Mouse (Mus musculus): ENCODE measurements around the gene Parp12.

Gene Parp12

DNA sequence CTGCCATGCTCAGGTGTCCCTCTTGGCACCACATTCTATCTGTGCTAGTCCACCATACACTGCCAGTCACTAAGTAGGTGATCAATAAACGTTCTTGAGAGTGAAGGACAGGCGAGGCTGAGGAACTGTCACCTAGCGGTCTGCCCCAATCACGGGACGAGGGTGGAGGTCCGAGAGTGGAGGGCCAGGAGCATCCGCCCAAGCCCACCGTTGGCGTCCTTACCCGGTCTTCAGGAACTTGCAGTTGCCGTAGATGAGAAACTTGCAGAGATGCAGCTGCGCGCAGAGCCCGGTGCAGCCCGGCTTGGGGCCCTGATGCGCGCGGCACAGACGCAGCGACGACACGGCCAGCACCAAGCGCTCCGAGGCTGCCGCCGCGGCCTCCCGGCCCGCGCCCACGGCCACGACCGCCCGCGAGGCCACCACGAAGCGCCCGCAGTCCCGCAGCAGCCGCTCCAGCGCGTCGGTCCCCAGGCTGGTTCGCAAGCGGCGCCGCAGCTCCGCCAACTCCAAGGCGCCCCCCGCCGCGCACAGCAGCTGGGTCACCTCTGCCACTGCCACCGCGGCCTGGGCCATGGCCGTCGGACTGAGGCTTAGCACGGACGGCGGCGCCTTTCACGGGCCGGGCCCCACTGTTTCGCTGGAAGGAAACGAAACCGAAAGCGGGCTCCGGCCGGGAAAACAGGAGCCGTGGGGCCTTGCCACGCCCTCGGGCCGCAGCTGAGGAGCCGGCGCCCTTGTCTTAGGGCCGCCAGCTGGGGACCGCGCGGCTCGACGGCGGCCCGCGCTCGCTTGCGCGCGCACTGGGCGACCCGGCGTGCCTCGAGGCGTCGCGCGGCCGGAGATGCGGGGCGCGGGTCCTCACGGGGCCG, at the start of gene Parp12:
Gene Parp12, minus strand, starts transcription at position 766 of the 872 bp plus-strand sequence.
- peak; percentile 37 to 50 for DNase-seq (ENCODE audit: low read depth in 2 of 2, low spot score in 2 of 2)

GRCm38 (mm10) chr6:39164891-39165290, 46.7 kb upstream of the Parp12 start:
- no peak for DNase-seq (ENCODE audit: low read depth in 2 of 2, low spot score in 2 of 2)

- DNase-seq (ENCODE audit: low read depth in 2 of 2, low spot score in 2 of 2) = no peak
These were observed 43.8 kb upstream of the Parp12 start for GRCm38 (mm10) chr6:39161975-39162374.

- no peak for DNase-seq (ENCODE audit: low read depth in 2 of 2, low spot score in 2 of 2)
These were observed 27.9 kb upstream of the Parp12 start for GRCm38 (mm10) chr6:39146041-39146440.

DNA sequence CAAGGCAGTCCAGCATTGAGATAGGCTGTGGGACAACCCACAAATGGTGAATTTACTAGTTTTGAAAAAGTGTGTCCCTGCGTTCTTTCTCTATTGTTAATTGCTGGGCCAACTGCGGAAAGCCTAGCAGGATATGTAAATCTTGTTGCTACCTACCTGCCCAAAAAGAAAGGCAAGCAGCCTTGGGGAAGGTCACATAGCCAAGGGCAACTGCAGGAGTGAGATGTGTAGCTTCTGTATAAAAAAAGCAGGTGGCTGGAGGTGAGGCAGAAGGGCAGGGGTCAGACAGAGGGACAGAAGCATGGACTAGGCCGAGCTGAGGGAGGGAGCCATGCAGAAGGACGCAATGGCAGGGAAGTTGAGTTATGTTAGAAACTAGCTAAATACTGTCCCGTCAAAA, 14.4 kb upstream of the Parp12 start:
- DNase-seq (ENCODE audit: low read depth in 2 of 2, low spot score in 2 of 2) = no peak

DNA sequence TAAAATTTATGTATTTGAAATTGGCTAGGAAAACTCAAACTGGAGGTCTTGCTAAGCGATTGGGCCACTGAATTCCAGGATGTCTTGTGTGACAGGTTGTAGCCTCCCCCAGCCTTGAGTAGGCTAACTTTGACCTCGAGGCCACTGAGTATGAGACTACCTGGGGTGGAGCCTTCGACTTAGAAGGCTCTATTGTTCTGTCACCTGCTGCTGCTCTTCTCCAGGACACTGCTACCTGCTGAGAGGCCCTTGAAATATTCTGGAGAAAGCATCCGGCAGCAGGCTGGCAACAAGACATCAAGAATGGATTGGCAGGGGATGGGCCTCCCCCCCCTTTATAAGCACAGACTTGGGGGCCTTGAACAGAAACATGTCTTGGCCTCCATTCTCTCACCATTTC, 13.3 kb upstream of the Parp12 start:
- DNase-seq (ENCODE audit: low read depth in 2 of 2, low spot score in 2 of 2) = no peak

DNA sequence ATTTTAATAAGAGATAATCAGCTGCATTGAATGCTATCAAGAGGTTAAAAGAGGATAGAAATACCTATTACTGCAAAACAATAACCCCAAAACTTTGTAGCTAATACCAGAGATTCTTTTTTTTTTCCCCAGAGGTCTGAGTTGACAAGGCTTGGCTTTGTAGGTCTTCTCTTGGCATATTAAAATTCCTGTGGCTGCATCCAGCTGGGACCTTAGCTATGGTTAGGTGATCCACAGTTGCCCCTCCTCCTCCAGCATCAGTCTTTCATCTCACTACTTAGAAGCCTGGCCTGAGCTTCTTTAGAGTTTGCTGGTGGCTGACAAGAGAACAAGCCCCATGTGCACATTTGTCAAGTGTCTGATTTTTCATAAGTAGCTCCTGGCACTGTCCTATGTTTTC, 6.6 kb upstream of the Parp12 start:
- DNase-seq (ENCODE audit: low read depth in 2 of 2, low spot score in 2 of 2) = no peak

GRCm38 (mm10) chr6:39120685-39121084, 2.5 kb upstream of the Parp12 start:
- no peak for DNase-seq (ENCODE audit: low read depth in 2 of 2, low spot score in 2 of 2)

GRCm38 (mm10) chr6:39118456-39118881, 320 bp upstream of the Parp12 start:
- peak in 1 of 2 experiments; percentile 8 for DNase-seq (ENCODE audit: low read depth in 2 of 2, low spot score in 2 of 2)

- DNase-seq (ENCODE audit: low read depth in 2 of 2, low spot score in 2 of 2) = no peak
These were observed 2.7 kb downstream of the Parp12 start for GRCm38 (mm10) chr6:39115438-39115837.

DNA sequence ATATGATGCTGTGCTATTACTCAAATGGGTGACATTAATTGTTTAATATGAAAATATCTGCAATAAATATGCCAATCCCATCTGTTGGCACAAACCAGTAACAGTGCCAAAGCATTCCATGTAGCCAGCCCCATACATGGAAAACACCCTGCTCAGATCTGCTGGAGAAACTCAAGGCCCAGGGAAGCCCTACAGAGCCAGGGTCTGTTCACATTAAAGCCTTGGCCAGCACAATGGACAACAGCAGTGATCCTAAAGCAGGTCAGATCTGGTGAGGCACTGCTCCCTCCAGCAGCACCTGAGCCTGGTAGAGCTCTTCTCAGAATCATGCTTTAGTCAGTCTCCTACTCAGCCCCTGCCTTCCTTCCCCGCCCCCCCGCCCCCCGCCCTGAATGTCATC, 5.0 kb downstream of the Parp12 start:
- DNase-seq (ENCODE audit: low read depth in 2 of 2, low spot score in 2 of 2) = no peak

- DNase-seq (ENCODE audit: low read depth in 2 of 2, low spot score in 2 of 2) = no peak
These were observed 5.4 kb downstream of the Parp12 start for GRCm38 (mm10) chr6:39112701-39113100.

GRCm38 (mm10) chr6:39106812-39107211, 11.3 kb downstream of the Parp12 start:
- no peak for DNase-seq (ENCODE audit: low read depth in 2 of 2, low spot score in 2 of 2)

DNA sequence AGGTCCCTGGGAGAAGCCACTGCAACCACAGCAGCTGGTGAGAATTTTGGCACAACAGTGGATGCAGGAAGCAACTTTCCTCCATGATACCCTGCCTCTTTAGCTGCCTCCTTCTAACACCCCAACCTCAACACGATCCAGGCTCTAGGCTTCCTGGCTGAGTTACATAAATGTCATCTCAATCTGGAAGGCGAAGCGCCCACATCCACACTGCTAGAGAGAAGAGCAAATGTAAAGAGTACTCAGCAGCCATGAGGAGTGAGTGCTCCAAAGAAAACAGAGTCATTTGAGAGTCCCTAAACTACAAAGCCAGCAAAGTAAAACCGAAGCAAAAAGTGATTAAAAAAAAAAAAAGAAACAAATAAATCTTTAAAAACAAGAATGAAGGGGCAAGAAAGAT, 13.5 kb downstream of the Parp12 start:
- DNase-seq (ENCODE audit: low read depth in 2 of 2, low spot score in 2 of 2) = no peak

DNA sequence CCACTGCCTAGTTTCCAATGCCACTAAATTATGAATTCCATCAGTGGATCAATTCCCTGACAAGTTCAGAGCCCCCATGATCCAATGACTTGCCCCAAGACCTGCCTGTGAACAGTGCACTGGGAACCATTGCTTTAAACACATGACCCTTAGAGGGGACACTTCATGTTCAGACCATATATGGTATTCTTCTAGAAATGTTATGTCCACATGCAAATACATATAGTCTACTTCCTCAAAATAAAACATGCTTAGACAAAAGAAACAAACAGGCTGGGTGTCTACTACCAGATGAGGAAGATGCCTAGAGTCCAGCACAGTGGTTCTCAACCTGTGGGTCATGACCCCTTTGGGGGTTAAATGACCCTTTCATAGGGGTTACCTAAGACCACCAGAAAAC, 41.7 kb downstream of the Parp12 start:
- no peak for DNase-seq (ENCODE audit: low read depth in 2 of 2, low spot score in 2 of 2)

GRCm38 (mm10) chr6:39074186-39074585, 44.0 kb downstream of the Parp12 start:
- no peak for DNase-seq (ENCODE audit: low read depth in 2 of 2, low spot score in 2 of 2)

- DNase-seq (ENCODE audit: low read depth in 2 of 2, low spot score in 2 of 2) = no peak
These were observed 45.5 kb downstream of the Parp12 start for GRCm38 (mm10) chr6:39072664-39073063.

- peak; percentile 8 to 26 for DNase-seq (ENCODE audit: low read depth in 2 of 2, low spot score in 2 of 2)
These were observed 51.1 kb downstream of the Parp12 start for GRCm38 (mm10) chr6:39066935-39067578.

GRCm38 (mm10) chr6:39063541-39063940, 54.6 kb downstream of the Parp12 start:
- no peak for DNase-seq (ENCODE audit: low read depth in 2 of 2, low spot score in 2 of 2)

- no peak for DNase-seq (ENCODE audit: low read depth in 2 of 2, low spot score in 2 of 2)
These were observed 57.0 kb downstream of the Parp12 start for GRCm38 (mm10) chr6:39061180-39061579.

GRCm38 (mm10) chr6:39059547-39060497, 58.3 kb downstream of the Parp12 start:
- DNase-seq (ENCODE audit: low read depth in 2 of 2, low spot score in 2 of 2) = no peak
